Mouse (Mus musculus): ENCODE measurements around the gene Zfp277. TPM values are rescaled to one million over a fixed set of nuclear protein-coding genes. Genes with fewer than 3 reads are reported as not detected.

Zfp277 gene
- total RNA-seq, 2 experiments from 2014 or later = 26.9 to 27.5 TPM

DNA sequence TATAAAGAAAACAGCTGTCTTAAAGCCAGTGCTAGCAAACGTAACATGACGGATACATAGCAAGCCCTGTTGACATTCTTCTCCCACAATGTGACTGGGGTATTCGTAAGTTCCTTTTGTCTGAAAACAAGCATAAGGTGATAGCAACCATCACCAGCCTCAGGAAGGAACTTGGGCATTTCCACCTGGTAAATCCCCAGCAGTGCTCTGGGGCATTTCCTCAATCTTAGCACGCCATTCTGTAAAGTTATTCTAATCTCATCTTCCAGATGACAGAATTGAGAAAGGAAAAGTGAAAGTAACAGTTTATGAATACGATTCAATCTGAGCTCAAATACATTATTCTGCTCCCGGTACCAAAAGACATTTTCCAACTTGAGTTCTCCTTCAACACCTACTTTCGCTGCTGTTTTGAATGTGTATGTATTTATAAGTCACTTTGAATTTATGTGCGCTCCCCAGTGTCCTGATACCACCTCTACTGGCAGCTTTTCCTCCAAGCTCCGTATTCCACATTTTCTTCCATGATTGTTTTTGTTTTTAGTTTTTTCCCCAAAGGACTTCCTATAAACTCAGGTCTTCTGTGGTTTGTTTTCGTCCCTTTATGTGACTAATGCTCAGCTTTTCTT is 64.4 kb downstream of the Zfp277 start:
- ATAC-seq (replicated peaks; ENCODE audit: poor library complexity, severe bottlenecking) = 0 out of 2 replicates have a peak, but pooled peaks have one; percentile 22

DNA sequence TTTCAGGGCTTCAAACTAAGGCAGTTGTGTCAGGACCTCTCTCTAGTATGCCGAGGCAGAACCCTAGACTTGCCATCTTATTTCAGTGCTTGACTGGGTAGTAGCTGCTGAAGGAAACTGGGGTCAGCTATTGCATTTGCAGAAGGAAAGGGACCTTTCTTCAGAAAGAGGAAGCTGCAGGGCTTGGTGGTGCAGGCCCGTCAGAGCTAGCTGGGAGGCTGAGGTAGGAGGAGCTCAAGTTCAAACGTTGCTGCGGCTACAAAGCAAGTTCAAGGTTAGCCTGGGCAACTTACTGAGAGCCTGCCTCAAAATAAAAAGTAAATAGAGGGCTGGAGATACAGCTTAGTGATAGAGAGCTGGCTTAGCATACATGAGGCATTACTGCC is 66.2 kb downstream of the Zfp277 start:
- peak; percentile 96 for ATAC-seq (replicated peaks; ENCODE audit: poor library complexity, severe bottlenecking)

DNA sequence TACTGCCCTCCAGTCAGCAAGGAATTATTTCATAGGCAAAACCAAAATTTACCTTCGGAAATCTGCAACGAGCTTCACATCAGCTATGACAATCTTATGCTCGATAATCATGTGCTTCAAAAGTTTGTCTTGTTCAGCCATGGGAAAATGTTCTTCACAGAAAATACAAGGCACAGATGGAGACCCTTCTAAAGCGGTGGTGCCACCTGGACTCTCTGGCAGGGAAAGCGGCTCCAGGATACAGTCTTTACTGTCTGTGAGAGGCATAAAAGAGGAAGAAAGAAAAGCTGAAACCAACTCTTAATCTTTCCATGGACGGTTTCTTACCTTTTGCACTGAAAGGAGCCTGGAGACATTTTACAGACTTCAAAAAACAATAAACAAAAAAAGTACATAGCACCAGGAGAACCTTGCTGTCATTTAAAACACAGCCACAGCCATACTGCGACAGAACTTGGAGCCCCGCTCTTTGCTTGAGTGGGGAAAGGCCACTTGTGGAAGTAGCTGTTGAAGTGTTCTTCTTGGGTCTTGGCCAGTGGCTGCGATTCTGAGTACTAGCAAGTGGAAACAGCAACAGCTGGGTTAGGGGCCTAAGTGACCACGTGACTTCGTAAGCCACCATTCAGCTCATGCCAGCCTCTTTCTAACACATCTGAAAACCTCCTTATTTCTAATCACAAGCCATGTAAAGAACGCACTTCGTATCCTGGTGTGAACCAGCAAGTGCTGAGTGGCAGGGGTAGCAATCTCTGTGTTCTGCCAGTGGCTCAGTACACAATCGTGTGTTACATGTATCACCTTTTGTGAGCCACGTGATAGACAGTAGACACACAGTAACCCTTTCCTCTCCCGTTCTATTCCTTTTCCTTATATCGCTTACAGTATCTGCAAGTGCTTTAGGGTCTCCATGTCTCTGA is 66.8 kb downstream of the Zfp277 start:
- no peak for ATAC-seq (replicated peaks; ENCODE audit: poor library complexity, severe bottlenecking)

DNA sequence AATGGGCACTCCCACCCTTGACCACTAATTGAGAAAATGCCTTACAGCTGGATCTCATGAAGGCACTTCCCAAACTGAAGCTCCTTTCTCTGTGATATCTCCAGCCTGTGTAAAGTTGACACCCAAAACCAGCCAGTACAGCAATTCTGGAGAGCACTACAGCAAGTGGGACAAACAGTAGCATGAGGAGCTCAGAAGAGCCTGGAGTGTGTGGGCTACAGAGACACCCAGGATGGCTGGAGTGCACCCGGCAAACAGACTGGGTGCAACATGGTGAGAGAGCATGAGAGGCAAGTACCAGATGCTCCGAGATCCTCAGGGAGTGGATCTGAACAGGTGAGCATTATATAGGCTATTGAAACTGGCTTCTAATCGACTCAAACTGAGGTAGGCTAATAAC is 93.8 kb downstream of the Zfp277 start:
- ATAC-seq (replicated peaks; ENCODE audit: poor library complexity, severe bottlenecking) = no peak

DNA sequence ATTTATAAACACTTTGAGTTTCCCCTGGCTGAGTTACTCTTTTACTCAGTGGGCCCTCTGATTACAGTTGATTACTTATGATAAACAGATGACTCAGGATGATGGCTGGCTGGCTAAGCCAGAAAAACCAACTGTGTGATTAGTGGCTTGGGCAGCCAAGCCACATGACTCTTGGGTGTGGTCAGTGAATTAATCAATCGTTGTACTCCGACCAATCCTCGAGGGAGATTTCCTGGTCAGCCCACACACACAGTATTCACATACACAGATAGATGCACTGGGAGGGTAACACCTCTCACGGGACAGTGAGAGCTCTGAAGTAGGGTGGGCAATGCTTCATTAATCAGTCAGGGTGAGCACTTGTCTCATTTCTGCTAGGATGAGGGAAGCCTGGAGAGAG is 97.5 kb downstream of the Zfp277 start:
- no peak for ATAC-seq (replicated peaks; ENCODE audit: poor library complexity, severe bottlenecking)

DNA sequence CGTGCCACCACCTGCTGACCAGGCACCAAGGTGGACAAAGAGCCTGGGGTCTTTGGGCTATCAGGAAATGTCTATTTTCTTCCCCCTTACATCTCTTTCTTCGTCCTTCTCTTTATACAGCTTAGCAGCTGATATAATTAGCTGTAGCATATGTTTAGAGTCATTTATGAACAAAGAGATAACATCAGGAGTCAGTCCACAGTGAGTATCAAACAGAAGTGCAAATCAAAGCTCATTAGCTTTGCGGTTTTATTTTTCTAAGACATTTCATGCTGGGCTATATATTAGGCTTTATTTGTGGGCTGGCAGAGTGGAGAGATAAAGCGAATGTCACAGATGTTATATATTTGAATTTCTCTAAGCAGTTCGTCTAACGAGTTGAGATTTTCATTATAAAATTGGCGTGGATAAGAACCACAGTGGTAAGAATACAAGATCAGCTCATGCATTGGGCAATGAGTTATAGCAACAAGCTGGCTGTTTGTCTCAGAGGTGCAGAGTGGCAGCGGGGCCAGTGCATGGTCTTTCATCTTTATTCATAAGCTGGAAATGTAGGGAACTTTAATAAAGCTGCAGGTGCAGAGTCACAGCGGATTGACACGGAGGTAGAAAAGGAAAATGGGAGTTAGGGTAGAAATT is 98.5 kb downstream of the Zfp277 start:
- ATAC-seq (replicated peaks; ENCODE audit: poor library complexity, severe bottlenecking) = no peak

DNA sequence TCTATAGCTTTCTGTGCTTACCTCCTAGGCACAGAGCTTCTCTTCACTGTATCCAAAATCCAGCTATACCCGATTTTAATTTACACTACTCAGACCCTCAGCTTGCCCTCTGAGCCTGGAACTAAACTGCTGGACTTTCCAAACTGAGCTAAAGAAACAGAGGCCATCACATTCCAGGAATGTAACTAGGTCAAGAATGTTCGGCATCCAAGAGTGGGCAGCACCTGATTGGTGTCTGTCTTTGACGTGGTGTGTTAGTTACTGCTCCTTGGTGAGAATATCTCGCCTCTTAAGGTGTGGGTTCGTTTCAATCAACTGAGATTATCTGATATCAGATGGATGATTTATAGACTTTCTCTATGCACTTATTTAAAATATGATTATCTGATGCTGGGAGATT is 104.3 kb downstream of the Zfp277 start:
- ATAC-seq (replicated peaks; ENCODE audit: poor library complexity, severe bottlenecking) = no peak

DNA sequence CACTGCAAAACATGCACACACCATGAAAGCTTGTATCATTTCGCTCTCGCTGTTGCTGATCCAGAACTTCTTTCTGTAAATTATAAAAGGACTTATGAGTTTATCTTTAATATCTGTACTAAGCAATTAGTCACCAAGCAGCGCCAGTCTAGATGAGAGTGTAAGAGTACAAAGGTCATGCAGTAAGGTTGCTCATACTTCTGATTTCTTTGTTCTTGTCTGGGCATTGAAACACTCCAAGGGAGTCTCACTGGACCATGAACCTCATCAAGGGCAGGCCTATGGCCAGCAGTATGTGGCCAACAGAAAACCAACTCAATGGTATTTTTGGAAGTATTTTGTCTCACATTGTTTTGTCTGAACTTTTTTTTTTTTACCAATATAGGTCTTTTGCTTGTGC is 110.4 kb downstream of the Zfp277 start:
- ATAC-seq (replicated peaks; ENCODE audit: poor library complexity, severe bottlenecking) = no peak

DNA sequence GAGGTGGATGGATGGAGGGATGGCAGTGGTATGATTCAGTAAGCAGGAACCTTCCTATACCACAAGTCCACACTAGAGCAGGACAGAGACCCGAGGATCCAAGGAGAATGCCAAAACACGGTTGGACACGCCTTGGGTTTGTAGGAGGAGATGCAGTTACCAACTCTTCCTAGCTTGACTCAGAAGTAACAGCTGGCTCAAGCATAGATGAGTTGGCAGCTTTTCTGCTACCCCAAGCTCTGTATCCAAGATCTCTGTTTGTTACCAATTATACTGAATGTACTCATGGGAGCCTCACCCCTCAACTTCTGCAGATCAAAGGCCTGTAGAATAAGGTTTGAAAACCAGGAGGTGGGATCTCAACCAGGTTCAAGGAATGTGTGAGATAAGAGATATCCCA is 114.2 kb downstream of the Zfp277 start:
- no peak for ATAC-seq (replicated peaks; ENCODE audit: poor library complexity, severe bottlenecking)

DNA sequence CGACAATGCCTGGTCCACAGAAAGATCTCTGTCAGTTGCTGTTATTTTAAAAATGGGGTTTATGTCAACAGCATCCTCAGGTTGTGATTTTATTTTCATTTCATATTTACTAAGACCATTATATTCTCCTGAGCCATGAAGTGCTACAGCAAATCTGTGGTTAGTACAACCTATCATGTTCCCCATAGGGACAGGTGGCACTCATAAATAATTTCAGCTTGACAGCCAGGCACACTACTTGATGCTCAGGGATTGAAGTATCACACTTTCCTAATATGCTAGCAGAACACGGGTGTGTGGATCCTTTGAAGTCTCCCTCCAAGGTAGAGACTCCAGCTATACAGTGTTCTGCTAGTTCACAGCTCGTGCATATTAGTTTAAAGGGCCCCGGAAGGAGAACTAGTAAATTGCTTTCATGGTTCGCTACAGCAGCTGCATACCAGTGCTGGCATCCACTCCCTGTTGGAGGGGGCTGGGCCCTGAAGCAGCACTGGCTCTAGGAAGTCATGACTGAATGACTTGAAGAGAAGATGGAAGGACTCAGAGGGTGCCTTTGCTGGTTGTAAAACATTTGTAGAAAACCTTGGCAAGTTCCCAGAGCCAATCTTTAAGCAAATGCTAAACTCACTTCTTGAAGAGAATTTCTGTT is 118.6 kb downstream of the Zfp277 start:
- ATAC-seq (replicated peaks; ENCODE audit: poor library complexity, severe bottlenecking) = no peak

DNA sequence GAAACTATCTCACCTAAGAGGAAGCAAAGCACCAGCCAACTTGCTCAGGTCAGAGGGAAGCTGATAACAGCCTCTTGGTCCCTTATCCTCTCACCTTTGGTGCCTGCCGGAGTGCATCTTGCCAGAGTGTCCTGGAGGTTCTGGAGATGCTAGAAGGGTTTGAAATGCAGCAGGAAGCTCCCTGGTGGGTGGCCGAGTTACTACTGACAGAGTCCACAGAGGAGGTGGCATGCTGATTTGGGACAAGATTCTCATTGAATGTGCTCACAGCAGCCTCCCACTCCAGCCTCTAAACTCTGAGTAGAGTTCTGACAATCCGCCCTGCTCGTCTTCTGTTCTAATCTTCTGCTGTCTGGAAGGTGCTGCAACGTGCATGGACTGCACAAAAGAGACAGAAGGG is 120.1 kb downstream of the Zfp277 start:
- ATAC-seq (replicated peaks; ENCODE audit: poor library complexity, severe bottlenecking) = no peak

DNA sequence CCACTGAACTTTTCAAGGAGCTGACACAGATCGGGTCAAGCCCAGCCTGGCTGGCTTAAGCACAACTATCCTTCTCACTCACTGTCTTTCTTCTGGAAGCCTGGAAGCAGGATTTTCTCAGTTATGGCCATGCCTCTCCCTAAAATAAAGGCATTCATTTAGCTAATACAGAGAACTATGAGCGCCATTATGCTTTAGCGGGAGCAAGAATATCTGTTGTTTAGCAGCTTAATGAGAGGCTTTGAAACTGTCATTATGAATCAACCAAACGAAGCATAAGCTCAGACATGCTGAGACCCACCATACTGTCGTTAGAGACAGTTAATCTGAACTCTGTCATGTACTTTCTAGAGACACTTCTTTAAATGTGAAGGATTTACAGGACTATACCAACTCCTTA is 120.9 kb downstream of the Zfp277 start:
- no peak for ATAC-seq (replicated peaks; ENCODE audit: poor library complexity, severe bottlenecking)

DNA sequence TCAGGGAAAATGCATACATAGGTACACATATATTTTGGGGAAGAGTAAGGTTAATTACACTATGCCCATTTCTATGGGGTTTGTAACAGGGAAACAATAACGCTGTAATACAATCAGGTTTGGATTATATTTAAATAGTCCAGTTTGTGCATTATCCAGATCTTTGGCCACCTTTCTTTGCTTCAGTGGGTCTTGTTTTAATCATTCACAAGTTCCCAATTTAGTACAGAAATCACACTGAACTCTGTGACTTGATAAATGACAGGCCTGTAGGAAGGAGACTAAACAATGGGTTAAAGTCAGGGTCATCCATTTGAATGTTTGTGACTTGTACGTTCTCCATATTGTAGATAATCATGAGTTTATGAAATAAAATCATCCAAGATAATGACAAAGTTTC is 130.6 kb downstream of the Zfp277 start:
- no peak for ATAC-seq (replicated peaks; ENCODE audit: poor library complexity, severe bottlenecking)

DNA sequence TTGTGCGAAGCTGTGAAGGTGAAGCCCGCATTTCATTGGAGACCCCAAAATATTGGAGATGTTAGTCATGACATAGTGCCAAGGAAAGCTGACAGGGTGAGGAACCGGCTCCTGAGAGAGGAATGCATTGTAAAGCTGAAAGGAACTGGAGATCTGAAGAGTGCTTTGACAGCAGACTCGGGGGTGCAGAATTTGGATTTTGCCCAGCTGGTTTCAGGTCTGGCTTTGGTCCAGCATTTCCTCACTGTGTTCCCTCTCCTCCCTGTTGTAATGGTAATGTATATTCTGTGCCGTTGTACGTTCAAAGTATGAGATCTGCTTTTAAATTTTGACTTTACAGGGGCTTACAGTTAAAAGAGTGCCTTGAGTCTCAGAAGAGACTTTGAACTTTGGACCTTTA is 141.7 kb downstream of the Zfp277 start:
- no peak for ATAC-seq (replicated peaks; ENCODE audit: poor library complexity, severe bottlenecking)

DNA sequence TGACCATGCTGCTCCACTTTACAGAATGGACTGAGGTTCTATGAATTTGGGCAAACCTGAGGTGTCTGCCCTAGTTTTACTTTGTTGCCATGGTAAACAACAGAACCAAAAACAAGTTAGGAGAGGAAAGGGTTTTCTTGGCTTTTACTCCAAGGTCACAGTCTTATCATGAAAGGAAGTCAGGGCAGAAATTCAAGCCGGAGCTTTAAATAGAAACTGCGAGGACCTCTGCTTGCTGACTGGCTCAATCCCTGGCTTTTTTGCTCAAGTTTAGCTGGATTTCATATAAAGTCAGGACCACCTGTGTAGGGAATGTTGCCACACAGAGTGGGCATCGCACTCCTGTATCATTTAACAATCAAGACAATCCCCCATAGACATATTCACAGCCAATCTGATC is 147.1 kb downstream of the Zfp277 start:
- ATAC-seq (replicated peaks; ENCODE audit: poor library complexity, severe bottlenecking) = no peak

DNA sequence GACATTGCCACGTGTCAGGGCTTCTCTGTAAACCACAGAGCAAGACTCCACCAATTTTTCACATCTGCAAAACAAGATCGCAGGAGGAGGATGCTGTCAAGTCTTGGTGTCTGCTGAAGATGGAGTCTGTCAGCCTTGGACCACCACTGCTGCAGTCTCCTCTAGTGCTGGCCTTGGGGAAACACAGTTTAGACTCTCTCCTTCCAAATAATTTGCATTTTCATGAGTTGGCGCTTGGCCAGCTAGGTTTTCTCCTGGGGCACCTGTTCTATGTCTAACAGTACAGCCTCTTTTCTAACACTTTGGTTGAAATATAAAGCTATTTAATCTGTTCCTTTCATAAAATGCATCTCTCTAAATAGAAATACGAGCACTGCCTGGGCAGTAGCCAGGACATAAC is 159.2 kb downstream of the Zfp277 start:
- no peak for ATAC-seq (replicated peaks; ENCODE audit: poor library complexity, severe bottlenecking)

DNA sequence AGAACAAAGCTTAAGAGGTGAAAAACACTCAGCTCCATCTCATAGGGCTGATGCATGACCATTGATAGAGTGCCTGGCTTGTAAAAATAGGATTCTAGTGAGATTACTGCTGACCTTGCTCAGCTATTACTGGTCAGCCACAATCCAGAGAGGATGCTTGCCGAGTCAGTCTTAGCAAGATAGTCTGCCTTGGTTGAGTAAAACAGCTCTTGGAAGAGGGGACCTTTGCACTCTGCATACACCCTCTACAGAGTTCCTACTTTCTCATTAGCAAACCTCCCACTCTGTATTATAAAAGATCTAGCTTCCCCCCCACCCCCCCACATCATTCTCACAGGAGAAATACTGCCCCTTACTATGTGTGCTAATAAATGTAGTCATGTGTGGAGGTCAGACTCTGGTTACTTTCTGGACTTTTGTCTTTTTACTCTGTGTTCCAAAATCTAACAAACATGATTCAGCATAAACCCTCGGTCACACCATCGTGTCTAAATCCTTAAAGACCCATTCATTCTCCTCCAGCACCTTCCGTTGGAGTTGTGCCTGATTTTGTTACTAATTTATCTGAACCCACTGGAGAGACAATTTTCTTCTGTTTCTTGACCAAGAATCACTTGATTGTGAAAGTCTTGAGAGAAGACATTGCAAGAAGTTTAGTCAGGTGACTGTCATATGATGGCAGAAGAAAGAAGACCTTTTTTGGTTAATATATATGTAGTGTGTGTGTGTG is 164.9 kb downstream of the Zfp277 start:
- ATAC-seq (replicated peaks; ENCODE audit: poor library complexity, severe bottlenecking) = no peak

DNA sequence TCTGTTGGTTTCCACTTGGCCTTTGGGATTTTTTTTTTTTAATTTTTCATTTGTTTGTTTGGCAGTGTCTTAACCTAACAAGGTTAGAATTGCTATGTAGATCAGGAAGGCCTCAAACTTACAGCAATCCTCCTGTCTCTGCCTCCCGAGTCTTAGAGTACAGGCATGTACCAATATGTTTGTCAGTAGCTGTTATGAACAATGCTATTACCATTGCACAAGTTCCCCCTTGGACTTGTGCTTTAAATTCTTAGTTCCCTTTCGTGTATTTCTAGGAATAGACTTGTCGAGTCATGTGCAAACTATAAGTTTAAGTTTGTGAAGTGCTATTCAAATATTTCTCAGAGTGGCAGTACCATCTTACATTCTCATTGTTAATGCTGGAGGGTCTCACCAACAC is 168.1 kb downstream of the Zfp277 start:
- peak; percentile 75 for ATAC-seq (replicated peaks; ENCODE audit: poor library complexity, severe bottlenecking)

DNA sequence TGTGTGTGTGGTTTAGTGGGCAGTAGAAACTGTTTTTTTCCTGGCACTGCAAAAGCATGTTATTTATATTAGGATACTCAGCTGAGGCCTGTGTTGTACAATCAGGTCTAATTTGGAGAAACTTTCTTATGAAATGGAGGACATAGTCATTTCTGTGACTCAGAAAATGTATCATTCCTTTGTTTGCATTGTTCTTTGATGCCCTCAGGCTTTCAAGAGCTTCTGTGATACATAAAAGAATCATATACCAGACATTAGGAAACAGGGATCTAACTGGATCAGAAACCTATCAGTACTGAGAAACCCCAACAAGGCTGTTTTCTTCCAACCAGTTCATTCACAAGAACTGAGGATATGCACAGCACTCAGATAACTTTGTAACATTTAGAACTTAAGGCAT is 170.8 kb downstream of the Zfp277 start:
- no peak for ATAC-seq (replicated peaks; ENCODE audit: poor library complexity, severe bottlenecking)

DNA sequence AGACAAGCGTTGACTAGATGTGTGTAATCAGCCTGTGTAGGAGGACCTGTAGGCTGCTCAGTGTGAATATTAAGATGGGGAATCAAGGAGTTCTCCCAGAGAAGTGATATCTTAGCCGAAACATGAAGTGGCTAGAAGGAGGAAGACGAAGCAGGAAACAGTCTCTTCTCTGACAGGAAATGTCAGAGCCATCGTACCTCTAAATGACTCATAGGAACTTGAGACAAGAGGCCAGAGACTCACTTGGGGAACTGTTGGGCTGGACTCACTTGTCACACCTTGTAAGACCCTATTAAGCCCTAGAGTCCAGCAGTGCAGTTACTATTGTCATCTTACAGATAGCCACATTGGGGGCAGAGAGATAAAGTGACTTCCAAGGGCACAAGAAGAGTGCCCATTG is 172.4 kb downstream of the Zfp277 start:
- peak; percentile 90 for ATAC-seq (replicated peaks; ENCODE audit: poor library complexity, severe bottlenecking)

Data from granulocyte monocyte progenitor cell, adult 5-6 weeks (primary cell).